Mouse (Mus musculus): ENCODE results near the gene Ippk. TPM values are rescaled to one million over a fixed set of nuclear protein-coding genes. Genes with fewer than 3 reads are reported as not detected.

Gene Ippk
- polyA plus RNA-seq, 1 experiment, result 0.01 TPM

DNA sequence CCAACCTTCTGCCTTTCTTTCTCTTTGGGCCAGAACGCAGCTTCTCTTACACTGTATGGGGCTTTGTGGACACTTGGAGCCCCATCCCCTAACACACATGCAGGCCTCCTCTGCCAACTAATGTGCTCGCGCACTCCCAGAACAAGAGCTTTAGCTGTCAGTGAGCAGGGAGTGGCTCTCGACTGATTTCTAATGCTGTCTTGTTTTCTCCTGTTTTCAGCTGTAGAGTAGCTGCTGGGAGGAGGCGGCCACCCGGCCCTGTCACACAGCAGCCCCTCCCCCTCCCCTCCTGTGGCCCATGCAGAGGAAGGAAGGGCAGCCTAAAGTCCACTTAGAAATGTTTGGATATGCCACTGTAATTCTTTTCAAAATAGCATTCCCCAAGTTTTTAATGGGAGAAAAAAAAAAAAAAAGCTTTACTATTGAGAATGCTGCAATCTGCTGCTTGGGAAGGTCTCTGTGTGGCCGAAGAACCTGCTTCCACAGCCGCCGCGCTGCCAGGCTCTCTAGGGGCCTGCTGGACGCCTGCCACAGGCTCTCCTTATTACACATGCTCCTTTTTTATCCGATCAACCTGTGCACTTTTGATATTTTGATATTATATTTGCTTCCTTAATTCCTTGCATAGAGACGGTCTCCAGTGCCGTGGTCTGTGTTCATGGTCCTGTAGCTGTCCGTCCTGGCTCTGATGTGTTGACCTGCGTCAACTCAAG is 36.1 kb upstream of the Ippk start:
- Histone ChIP-seq H3K9me3 (ENCODE audit: control insufficient read depth, low read length) (no peaks in the 10 kb centered on the region), H3K4me1 (ENCODE audit: control insufficient read depth) (no peaks in the 10 kb centered on the region), H3K4me3 (replicated peaks) (no peak overlapping the region), H3K36me3 (ENCODE audit: control insufficient read depth) (peaks cover 69% of the 10 kb centered on the region), H3K27me3 (ENCODE audit: control insufficient read depth) (no peaks in the 10 kb centered on the region)
- TF ChIP-seq GATA1 (IDR thresholded peaks at IDR 0.05; ENCODE audit: low read length), result no peak

DNA sequence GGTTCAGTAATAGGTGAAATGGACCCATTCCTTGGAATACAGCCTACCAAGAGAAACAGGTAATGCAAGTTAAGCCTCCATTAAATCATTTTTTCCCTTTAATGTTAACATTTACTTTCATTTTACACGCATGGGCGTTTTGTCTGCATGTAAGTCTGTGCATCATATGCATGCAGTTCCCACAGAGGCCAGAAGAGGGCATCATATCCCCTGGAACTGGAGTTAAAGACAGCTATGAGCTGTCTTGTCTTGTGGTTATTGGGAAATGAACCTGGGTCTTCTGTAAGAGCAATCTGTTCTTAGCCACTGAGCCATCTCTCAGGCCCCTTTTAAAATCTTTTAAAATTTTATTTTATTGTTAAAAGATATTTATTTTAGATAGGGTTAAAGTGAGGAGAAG is 29.7 kb upstream of the Ippk start:
- Histone ChIP-seq H3K36me3 (ENCODE audit: control insufficient read depth) (peaks cover 7% of the 10 kb centered on the region), H3K9me3 (ENCODE audit: control insufficient read depth, low read length) (no peaks in the 10 kb centered on the region; the same call in 1 of the 2 replicates), H3K4me1 (ENCODE audit: control insufficient read depth) (peaks cover 5% of the 10 kb centered on the region), H3K27me3 (ENCODE audit: control insufficient read depth) (no peaks in the 10 kb centered on the region), H3K4me3 (replicated peaks) (no peak overlapping the region)
- no peak for TF ChIP-seq GATA1 (IDR thresholded peaks at IDR 0.05; ENCODE audit: low read length)
- no peak for TF ChIP-seq TAL1 (IDR thresholded peaks at IDR 0.05; ENCODE audit: low read length)

- Histone ChIP-seq H3K4me1 (ENCODE audit: control insufficient read depth) (peaks cover 5% of the 10 kb centered on the region), H3K27me3 (ENCODE audit: control insufficient read depth) (no peaks in the 10 kb centered on the region), H3K9me3 (ENCODE audit: control insufficient read depth, low read length) (no peaks in the 10 kb centered on the region; the same call in 1 of the 2 replicates), H3K36me3 (ENCODE audit: control insufficient read depth) (no peaks in the 10 kb centered on the region; the same call in 1 of the 2 replicates), H3K4me3 (replicated peaks) (no peak overlapping the region)
- TF ChIP-seq TAL1 (IDR thresholded peaks at IDR 0.05; ENCODE audit: low read length), result no peak
- TF ChIP-seq GATA1 (IDR thresholded peaks at IDR 0.05; ENCODE audit: low read length), result no peak
These were observed 27.5 kb upstream of the Ippk start for GRCm38 (mm10) chr13:49393579-49393978.

DNA sequence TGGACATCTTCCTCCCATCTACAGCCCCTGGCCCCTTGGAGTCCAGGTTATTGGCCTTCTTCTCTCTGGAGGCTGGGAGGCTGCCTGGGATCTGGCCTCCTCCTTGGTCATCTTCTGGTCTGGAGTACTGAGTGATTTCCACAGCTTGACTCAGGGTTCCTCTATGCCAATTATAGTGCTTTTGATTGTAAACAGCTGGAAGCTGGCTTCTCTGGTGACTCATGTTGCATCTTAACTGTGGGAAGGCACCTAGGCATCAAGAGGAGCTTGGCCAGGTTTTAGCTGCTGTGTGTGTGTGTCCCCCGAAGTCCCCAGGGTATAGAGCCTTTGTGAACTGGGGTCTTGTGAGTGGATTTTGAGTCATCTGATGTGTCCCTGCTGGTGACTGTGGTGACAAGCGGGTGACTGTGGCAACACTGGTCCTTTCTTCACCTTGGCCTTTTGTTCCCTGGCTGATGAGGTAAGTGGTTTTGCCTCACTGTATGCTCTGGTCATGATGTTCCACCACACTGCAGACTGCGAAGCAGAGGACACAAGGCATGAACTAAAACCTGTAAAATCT is 26.1 kb upstream of the Ippk start:
- Histone ChIP-seq H3K27me3 (ENCODE audit: control insufficient read depth) (no peaks in the 10 kb centered on the region), H3K9me3 (ENCODE audit: control insufficient read depth, low read length) (peaks cover 4% of the 10 kb centered on the region; the same call in 1 of the 2 replicates), H3K4me3 (replicated peaks) (no peak overlapping the region), H3K4me1 (ENCODE audit: control insufficient read depth) (peaks cover 5% of the 10 kb centered on the region), H3K36me3 (ENCODE audit: control insufficient read depth) (no peaks in the 10 kb centered on the region)
- no peak for TF ChIP-seq GATA1 (IDR thresholded peaks at IDR 0.05; ENCODE audit: low read length)
- TF ChIP-seq TAL1 (IDR thresholded peaks at IDR 0.05; ENCODE audit: low read length), result no peak

DNA sequence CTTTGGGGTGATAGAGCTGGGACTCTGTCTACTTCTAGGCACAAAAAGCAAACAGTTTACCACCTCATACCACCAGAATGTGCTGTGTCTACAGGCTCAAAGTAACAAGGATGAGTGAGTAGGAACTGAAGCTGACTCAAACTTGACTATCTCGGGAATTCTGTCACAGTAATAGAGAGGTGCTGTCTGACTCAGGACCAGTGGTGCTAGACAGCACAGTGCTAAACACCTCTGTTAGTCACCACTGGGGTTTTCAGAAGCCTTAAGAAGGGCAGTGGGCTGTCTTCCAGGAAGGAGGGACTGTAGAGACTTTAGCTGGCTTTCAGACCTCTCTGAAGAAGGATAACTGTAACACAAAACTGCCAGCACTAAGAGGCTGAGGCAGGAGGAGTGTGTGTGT is 24.3 kb upstream of the Ippk start:
- peaks cover 5% of the 10 kb centered on the region for H3K4me1 ChIP-seq (ENCODE audit: control insufficient read depth)
- H3K27me3 ChIP-seq (ENCODE audit: control insufficient read depth), result no peaks in the 10 kb centered on the region
- TF ChIP-seq GATA1 (IDR thresholded peaks at IDR 0.05; ENCODE audit: low read length) (no peak), TAL1 (IDR thresholded peaks at IDR 0.05; ENCODE audit: low read length) (no peak)
- H3K9me3 ChIP-seq (ENCODE audit: control insufficient read depth, low read length), result peaks cover 7% of the 10 kb centered on the region; the same call in 1 of the 2 replicates
- H3K36me3 ChIP-seq (ENCODE audit: control insufficient read depth), result no peaks in the 10 kb centered on the region
- H3K4me3 ChIP-seq (replicated peaks), result no peak overlapping the region

- TF ChIP-seq TAL1 (IDR thresholded peaks at IDR 0.05; ENCODE audit: low read length), result no peak
- TF ChIP-seq GATA1 (IDR thresholded peaks at IDR 0.05; ENCODE audit: low read length), result no peak
- Histone ChIP-seq H3K4me1 (ENCODE audit: control insufficient read depth) (peaks cover 3% of the 10 kb centered on the region), H3K27me3 (ENCODE audit: control insufficient read depth) (no peaks in the 10 kb centered on the region)
These were observed 22.9 kb upstream of the Ippk start for GRCm38 (mm10) chr13:49398191-49398590.

GRCm38 (mm10) chr13:49400139-49400538 is 20.9 kb upstream of the Ippk start:
- peaks cover 7% of the 10 kb centered on the region; the same call in 1 of the 2 replicates for H3K9me3 ChIP-seq (ENCODE audit: control insufficient read depth, low read length)
- H3K4me1 ChIP-seq (ENCODE audit: control insufficient read depth), result no peaks in the 10 kb centered on the region; the same call in 1 of the 2 replicates
- no peak overlapping the region for H3K4me3 ChIP-seq (replicated peaks)
- no peak for TF ChIP-seq GATA1 (IDR thresholded peaks at IDR 0.05; ENCODE audit: low read length)
- no peak for TF ChIP-seq TAL1 (IDR thresholded peaks at IDR 0.05; ENCODE audit: low read length)
- H3K27me3 ChIP-seq (ENCODE audit: control insufficient read depth), result no peaks in the 10 kb centered on the region
- H3K36me3 ChIP-seq (ENCODE audit: control insufficient read depth), result no peaks in the 10 kb centered on the region

More at GRCm38 (mm10) chr13:49398191-49398590, 22.9 kb upstream of the Ippk start:
- H3K4me3 ChIP-seq (replicated peaks), result no peak overlapping the region
- H3K9me3 ChIP-seq (ENCODE audit: control insufficient read depth, low read length), result peaks cover 7% of the 10 kb centered on the region; the same call in 1 of the 2 replicates
- H3K36me3 ChIP-seq (ENCODE audit: control insufficient read depth), result no peaks in the 10 kb centered on the region

- peaks cover 7% of the 10 kb centered on the region; the same call in 1 of the 2 replicates for H3K9me3 ChIP-seq (ENCODE audit: control insufficient read depth, low read length)
- H3K4me3 ChIP-seq (replicated peaks), result no peak overlapping the region
- no peaks in the 10 kb centered on the region for H3K27me3 ChIP-seq (ENCODE audit: control insufficient read depth)
- H3K36me3 ChIP-seq (ENCODE audit: control insufficient read depth), result no peaks in the 10 kb centered on the region
- TF ChIP-seq TAL1 (IDR thresholded peaks at IDR 0.05; ENCODE audit: low read length) (no peak; the same call in 2 of the 3 replicates), GATA1 (IDR thresholded peaks at IDR 0.05; ENCODE audit: low read length) (no peak)
- H3K4me1 ChIP-seq (ENCODE audit: control insufficient read depth), result no peaks in the 10 kb centered on the region
These were observed 18.4 kb upstream of the Ippk start for GRCm38 (mm10) chr13:49402628-49403027.

DNA sequence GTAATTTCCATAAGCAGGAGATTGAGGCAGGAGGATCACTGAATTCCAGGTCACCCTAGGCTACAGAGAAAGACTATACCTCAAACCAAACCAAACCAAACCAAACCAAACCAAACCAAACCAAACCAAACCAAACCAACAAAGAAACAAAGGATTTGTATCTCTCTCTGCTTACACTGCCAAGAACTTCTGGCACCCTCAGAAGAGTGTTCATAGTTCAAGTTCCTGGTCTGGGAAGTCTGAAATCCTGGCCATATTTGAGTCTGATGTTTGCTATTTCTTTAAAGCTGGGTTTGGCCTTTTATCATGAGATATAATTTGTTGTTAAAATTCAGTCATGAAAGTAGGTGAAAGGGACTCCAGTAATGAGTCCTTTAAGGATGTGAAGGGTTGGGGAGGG is 13.3 kb upstream of the Ippk start:
- Histone ChIP-seq H3K4me1 (ENCODE audit: control insufficient read depth) (no peaks in the 10 kb centered on the region), H3K4me3 (replicated peaks) (no peak overlapping the region), H3K36me3 (ENCODE audit: control insufficient read depth) (no peaks in the 10 kb centered on the region), H3K9me3 (ENCODE audit: control insufficient read depth, low read length) (no peaks in the 10 kb centered on the region), H3K27me3 (ENCODE audit: control insufficient read depth) (no peaks in the 10 kb centered on the region)
- TF ChIP-seq TAL1 (IDR thresholded peaks at IDR 0.05; ENCODE audit: low read length) (no peak), GATA1 (IDR thresholded peaks at IDR 0.05; ENCODE audit: low read length) (no peak)

Measured in erythroblast, embryonic 14.5 days (primary cell).